Mouse (Mus musculus): ENCODE measurements at regions not wholly inside any gene's neighbourhood (a gene's known extent, or its start where the extent isn't known, plus 50 kb on each side); places are given as distances from the start of the nearest gene placed in this dataset.
A peak's percentile ranks its signal among the peaks of the same experiment; 100 is the strongest.

DNA sequence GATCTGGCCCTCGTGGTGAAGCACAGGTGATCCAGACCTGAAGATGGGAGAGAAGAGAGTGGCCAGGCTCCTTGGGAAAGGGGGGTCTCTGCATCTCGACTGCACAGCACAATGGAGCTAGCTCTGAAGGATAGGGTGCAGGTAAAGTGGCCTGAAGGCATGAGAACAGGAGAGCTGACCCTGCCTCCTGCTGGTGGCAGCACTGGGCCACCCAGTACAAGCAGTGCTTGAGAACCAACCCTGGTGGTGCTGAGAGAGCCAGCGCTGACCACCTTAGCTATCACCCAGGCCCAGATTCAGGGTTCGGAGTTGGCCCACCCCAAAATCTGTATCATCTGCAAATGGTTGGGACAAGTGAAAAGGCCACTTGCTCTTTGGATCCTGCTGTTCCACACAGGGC lies 66.2 kb downstream of the A730009L09Rik start:
- no peak for DNase-seq (ENCODE audit: low spot score)

DNA sequence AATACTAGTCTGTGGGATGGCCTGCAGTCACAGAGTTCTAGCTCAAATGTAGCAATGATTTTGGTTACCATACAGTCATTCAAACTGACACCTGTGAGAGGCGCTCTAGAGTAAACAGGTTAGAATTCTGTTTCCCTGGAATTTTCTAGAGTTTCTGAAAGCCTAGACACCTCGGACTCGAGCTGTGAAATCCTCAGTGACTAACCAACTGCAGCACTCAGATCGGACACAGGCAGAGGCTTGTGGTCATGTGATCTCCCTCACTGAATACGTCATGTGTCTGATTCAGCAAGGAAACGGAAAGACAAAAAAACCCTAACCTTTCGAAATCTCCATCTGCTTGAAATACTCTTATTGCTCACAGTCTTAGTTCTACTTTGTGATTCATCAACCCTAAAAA lies 68.4 kb downstream of the A730009L09Rik start:
- peak; percentile 84 for DNase-seq (ENCODE audit: low spot score)

DNA sequence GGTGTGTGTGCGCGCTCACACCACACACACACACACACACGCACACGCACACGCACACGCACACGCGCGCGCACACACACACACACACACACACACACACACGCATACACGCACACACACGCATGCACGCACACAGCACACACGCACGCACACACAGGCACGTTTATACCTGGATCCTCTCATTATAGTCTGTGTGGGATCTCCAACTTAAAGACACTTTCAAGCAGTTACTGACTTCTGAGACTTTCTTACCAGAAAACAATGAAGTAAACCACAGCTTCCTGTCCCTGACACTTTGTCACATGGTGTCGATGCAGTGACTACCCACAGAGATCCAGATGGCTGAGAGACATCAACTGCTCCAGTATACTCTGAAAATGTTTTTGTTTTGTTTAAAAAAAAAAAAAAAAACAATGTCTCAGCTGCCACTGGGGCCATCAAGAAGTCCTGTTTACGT lies 68.9 kb downstream of the A730009L09Rik start:
- DNase-seq (ENCODE audit: low spot score): peak; percentile 89

DNA sequence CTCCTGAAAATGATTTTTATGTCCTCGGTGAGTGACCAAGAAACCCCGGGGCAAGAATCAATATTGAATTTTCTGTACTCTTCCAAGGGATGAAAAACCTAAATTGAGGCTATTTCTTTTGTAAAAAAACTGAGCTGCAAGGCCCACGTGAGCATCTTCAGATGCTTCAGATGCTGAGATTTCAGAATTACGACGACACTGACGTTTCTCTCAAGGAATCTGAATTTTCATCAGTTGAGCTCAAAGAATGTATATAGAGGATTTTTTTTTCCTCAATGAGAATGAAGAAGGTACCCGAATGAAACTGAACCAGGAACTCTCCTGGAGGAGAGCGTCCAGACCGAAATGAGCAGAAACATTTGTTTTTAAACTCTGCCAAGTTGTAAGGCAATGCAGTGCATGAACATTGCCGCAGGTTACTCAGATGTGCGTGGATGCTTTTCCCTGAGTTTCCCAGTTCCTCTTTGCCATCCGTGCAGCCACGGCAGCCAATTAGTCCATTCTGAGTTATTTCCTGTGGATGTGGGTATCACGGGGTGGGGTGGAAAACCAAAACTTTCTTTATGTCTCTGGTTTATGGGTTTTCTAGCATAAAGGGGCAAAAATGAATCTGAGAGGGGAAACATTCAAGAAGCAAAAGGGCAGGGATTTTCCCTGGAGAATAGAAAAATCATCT lies 69.9 kb downstream of the A730009L09Rik start:
- peak; percentile 31 for DNase-seq (ENCODE audit: low spot score)

DNA sequence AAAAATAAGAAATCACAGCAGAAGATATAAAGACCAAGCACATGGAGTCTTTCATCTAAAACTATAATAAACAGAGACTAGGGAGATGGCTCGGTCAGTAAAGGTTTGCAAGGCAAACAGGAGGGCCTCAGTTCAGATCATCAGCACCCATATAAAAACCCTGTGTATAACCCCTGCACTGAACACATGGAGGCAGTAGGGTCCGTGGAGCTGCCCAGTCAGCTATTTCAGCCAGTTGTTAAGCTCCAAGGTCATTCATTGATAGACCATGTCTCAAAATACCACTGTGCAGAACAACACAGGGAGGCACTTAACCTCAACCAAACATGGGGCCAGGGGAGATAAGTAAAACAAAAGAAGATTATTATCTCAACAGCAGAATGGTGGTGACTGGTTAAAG lies 78.1 kb downstream of the A730009L09Rik start:
- DNase-seq (ENCODE audit: low spot score): no peak

DNA sequence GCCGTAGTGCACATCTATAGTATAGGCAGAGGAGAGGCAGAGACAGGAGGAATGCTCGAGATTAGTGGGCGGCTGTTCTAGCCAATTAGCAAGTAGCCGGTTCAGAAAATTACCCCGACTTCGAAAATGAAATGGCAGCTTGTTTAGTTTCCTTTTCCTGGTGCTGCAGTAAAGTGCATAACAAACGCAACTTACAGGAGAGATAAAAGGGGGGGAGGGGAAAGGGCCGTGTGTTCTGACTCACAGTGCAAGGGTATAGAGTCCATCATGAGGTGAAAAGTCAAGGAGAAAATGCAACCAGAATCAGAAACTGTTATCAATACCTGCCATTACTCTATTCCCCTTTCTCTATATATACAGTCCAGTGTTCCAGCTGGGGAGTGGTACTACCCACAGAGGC lies 88.0 kb downstream of the A730009L09Rik start:
- no peak for DNase-seq (ENCODE audit: low spot score)

DNA sequence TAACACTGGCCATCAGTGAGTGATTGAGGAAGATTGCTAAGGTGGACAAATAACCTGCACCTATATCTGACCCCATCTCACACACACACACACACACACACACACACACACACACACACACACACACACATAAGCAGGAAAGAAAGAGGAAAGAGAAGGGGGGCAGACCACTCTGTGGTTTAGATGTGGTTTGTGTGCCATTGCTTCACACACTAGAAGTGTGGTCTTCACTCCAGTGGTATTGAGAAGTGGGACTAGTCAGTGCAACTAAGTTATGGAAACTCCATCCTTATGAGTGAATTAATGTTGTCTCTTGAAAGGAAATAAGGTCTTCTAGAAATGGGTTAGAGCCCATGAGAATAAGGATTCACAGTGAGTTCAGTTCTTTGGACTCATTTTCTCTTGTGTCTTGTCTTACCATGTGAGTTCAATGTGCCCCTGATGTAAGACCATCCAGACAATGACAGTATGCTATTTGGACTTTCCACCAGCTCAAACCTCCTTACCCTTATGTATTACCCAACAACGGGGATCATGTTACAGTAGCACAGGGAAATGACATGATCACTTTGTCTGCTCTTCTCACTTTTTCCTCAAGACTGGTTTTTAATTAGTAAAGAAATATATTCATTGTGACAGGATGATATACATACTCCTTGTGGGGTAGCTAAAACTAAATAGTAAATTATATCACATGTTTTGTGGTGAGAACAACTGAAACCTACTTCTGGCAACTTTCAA lies 88.7 kb downstream of the A730009L09Rik start:
- DNase-seq (ENCODE audit: low spot score): no peak

DNA sequence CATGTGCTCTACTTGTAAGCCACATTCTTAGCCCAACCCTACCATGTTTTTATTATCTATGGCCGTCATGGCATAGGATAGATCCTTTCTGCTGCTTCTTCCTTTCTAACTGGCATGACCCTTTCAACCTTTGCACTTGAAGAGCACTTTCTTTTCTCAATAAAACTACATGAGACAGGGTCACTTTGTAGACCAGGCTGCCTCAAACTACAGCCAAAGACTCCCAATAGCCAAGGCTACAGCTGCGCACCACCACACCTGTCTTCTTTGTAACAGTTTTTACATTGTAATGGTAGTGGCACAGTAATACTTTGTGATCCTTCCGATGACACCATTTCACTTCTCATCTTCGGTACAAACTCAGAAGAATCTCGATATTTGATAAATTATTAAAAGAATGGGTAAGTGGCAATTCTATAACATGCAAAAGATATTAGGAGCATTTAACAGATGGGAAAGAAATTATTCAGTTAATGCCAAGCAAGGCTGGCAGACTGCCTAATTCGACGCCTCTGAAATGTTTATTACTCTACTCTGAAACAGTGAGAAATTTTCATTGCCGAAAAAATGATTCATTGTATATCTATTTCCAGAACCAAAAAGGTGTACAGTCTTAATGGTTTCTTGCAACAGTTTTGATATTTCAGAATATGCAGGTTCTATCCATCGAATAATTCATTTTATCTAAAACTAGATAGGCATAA lies 89.5 kb downstream of the A730009L09Rik start:
- DNase-seq (ENCODE audit: low spot score): no peak

DNA sequence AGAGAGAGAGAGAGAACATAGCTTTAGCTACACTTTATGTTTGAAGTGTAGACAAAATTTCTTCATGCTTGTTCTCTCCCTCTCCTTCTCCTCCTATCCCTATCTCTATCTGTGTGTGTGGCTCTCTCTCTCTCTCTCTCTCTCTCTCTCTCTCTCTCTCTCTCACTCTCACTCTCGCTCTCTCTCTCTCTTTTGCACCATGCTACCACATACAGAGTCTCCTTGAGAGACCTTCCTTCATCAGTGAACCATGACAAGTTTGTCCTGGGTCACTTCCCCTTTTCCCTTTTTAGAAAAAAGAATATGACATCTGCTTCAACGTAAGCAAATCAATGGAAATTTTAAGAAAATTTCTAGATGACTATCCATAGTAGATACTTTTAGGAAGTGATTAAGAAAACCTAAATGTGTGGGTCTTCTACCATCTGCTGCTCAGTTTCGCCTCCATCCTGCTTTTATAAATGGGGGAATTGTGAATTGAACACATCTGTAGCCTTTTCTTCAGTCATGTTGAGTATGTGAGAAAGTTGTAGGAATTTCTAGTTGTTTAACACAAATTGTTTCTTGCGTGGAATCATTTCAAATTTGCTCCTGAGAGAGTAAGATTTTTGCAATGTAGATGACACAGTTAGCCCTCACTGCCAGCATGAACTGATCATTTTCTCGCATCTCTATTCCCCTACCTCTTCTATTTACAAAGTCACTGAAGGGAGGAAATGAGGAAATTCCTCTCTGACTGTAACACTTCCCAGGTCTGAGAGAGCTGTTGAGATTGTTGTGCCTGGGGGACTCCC lies 91.3 kb downstream of the A730009L09Rik start:
- DNase-seq (ENCODE audit: low spot score): no peak

DNA sequence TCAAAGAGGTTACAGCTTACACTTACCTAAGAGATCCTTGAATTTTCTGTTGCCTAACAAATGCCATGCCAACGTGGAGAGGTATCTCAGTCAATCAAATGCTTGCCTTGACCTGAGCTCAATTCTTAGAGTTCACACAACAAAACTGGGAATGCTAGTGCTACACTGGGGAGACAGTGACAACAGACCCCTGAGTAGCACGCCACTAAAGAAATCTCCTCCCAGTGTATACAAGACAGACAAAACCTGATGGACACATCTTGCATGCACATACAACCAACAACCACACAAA lies 91.8 kb downstream of the A730009L09Rik start:
- DNase-seq (ENCODE audit: low spot score): no peak

DNA sequence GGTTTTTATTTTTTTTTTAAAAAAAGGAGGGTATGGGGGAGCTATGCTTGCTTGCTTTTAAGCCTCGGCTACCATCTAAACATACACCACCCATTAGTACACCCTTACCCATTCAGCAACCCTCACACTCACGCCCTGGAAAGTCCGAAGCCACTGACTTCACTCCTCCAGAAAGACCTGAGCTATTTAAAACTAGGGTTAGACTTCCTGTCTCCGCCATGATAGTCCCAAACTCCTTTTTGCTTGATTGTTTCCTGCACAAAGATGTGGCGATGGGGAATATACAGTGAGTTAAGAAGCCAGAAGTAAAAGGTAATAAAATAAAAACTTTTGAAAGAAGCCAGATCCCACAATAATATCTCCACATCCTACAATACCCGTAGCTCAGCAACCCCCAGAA lies 92.6 kb downstream of the A730009L09Rik start:
- no peak for DNase-seq (ENCODE audit: low spot score)

DNA sequence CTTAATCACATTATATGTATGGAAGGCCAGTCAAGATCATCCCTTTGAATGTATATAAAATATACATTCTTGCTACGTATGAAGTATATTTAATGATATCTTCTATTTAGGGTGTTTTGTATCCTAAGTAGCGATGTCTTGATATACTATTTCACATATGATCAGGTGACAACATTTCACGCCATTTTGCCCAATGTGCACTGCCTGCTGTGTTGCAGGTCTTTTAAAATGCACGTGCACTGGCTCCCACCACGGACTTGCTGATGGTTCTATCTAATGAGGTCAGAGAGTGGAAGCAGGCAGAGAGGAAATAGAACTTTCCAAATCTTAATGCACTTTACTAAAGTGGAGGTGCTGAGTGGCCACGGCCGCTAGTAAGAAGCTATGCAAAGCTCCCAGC lies 100.8 kb downstream of the A730009L09Rik start:
- DNase-seq (ENCODE audit: low spot score): no peak

DNA sequence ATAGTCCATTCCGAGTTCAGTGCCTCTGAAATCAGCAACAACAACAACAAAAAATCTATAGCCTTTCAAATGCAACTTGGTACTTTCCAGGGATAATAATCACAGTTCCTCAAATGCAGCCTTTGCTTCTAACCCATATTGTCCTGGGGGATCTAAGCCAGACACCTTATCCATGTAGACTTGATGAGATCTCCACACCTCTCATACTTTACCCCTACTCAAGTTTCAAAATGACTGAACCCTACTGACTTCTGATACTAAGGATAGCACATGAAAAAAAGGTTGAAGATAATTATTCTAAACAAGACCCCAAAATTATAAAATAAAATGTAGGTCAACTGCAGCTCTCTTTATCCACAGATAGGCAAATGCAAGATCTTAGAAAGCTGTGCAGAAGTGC lies 101.2 kb downstream of the A730009L09Rik start:
- DNase-seq (ENCODE audit: low spot score): no peak

DNA sequence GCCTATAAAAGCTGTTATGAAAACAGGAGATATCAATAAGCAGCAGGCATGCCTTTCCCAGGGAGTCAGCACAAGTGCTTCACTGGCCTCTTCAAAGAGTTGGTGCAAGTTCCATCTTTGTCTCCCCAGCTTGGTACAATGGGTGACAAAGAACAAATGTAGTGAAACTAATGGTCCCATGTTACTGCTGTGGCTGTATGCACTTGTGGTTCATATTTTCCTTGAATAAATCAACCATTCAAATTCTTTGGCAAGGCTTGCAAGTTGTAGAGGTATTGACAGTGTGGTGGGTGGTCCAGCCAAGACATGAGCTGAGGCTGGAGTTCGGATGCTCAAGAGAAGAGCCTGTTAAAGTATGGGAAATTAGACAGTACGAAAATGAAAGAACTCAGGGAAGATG lies 103.5 kb downstream of the A730009L09Rik start:
- no peak for DNase-seq (ENCODE audit: low spot score)

DNA sequence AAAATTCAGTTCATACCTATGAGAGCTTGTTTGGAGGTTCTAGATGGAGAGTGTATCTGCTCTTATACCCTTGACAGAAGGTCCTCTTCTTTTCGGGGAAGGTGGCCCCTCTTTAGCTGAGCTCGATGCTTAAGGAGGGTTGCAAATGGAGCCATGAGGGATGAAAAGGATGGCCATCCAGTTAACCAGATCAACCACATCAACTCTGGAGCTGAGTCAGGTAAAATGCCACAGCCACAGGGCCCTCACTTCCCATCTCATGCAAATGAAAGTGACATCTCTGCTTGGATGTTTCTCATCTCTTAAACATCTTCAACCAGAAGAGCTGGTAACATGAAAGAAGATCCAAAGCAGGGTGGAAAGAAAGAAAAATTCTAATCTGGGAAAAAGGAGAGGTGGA lies 105.0 kb downstream of the A730009L09Rik start:
- DNase-seq (ENCODE audit: low spot score): no peak

DNA sequence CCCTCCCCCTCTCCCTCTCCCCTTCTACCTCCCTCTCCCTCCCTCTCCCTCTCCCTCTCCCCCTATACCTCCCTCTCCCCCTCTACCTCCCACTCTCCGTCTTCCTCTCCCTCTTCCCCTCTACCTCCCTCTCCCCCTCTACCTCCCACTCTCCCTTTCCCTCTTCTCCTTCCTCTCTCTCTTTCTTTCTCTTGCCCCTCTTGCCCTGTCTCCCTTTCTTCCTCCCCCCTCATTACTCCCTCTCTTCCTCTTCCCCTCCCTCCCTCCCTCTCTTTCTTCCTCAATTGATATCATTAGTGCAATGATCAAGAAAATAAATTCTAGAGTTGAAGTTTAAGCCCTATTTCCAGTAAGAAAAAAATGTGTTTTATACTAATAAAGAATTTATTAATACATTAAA lies 105.9 kb downstream of the A730009L09Rik start:
- peak; percentile 2 for DNase-seq (ENCODE audit: low spot score)

DNA sequence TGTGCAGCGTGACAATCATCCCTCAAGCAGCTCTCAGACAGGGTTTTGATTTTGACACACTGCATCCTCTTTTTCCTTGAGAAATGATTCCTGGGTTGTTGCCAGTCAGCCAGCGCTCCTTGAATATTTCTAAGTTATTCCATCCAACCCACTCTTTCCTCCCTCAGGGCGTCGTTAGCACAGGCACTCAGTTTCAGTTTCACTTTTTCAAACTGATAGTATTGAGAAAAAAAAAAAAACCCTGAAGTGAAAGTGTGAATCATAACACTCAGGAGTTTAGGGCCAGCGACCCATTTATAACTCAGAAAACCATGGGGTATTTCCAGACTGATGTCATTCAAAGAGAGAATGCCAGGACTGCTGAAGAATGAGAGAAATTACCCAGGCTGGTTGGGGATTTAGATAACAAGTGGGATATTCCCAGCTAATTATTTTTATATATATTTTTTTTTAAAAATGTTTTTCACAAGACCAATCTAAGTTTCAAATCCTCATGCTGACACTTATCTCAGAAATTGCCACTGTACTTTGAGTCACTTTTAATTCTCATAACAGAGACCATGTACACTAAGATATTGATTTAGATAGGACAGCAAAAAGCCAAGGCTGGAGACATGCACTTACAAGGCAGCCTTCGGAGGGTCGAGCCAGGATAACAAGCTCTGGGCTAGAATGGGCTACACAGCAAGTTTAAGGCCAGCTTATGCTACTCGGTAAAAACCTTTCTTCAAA lies 106.5 kb downstream of the A730009L09Rik start:
- peak; percentile 38 for DNase-seq (ENCODE audit: low spot score)

DNA sequence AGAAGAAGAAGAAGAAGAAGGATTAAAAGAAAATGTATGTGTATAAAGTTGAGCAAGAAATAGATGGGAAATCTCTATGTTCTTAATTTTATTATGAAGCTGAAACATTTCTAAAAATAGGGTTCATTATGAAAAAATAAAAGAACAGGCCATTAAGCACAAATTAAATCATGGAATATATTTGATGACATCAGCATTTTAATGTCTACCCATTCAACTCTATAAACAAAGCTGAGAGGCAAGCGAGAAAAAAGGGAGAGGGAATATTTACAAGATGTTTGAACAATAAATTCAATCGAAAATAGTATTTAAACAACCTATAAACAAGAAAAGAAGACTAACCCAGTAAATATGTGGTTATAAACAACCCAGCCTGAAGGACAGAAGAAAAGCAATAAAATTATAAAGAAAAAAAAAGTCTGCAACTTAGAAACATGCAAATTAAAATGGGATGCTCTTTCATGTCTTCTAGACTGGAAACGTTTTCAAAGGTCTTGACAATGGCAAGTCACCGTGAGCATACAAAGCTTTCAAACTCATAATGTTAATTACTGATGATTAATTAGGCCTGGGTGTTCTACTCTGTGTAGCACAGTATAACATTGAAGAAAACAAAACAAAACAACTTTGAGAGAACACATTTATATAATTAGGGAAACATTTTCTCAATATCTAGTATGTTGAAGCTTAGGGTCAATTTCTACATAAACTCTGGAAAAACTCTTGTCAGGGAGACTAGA lies 108.6 kb downstream of the A730009L09Rik start:
- DNase-seq (ENCODE audit: low spot score): no peak

DNA sequence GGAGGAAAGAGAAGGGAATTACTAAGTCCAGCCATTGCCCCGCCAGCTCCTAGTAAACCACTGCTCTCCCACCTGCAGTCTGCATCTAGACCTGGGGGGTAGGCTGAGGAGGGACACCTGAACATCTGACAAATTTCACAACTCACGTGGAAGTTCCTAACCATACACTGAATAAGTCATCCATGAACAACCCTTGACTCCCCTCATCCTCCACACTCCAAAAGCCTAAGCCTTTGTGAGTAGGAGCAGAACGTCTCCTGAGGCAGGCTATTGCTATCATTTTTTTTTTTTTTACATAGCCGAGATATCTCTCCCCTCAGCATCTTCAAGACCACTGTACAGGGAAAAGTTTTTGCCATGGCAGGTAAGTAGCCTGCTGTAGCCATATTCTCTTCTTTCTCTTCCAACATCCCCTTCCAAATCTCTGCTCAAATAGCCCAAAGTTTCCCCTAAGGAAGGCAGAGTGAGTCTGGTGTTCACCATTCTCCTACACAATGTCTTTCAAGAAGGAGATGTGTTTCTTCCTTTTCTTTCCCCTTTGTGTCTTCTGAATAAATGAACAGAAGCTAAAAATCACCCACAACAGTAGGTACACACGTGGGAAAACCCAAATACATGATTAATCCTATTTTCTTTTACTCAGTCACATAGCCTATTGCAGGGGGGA lies 109.7 kb downstream of the A730009L09Rik start:
- no peak for DNase-seq (ENCODE audit: low spot score)
